Mouse (Mus musculus): ENCODE measurements around the gene Enpp5. TPM values are rescaled to one million over a fixed set of nuclear protein-coding genes. Genes with fewer than 3 reads are reported as not detected.

The Enpp5 gene
- total and polyA plus RNA-seq, 3 experiments, result not detected

DNA sequence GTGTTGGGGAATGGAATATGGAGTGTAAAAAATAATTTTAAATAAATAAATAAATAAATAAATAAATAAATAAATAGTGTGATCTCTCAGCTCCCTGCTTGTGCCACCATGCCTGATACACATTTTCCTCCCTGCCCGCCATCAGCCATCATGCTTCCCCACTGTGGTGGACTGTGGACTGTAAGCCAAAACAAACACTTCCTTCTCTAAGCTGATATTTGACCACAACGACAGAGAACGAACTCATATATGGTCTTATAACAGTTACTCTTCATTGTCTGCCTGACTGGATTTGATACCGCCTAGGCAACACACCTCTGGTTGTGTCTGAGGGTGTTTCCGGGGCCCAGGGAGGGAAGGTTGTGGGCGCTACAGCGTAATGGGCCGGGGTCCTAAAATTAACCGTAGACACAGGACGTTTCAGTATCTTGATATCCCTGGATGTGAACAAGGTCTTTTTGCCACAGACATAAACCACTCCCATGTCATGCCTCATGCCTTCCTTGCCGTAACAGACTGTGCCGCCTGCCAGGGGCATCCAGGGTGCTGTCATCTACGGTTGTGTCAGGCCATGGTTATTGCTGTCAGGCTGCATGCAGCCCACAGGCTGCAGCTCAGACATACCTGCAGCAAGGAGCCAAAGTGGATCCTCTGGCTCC lies 50.6 kb downstream of the Enpp5 start:
- Histone ChIP-seq H3K9me3 (replicated peaks; ENCODE audit: low read length) (peaks cover 5% of the 10 kb centered on the region), H3K4me2 (ENCODE audit: insufficient read depth, low read depth, poor library complexity, severe bottlenecking) (no peak overlapping the region), H3K79me2 (replicated peaks; ENCODE audit: control insufficient read depth, extremely low read depth, insufficient read depth, poor library complexity, severe bottlenecking) (no peaks in the 10 kb centered on the region), H3K9ac (ENCODE audit: insufficient read depth, low read depth) (no peak overlapping the region), H3K27me3 (replicated peaks) (peaks cover 63% of the 10 kb centered on the region), H3K4me3 (replicated peaks in 1 of 3; ENCODE audit: low read depth in 2 of 3, low read length in 2 of 3, poor library complexity in 1 of 3) (no peak overlapping the region), H3K36me3 (replicated peaks in 1 of 2; ENCODE audit: control insufficient read depth in 1 of 2, insufficient read depth in 1 of 2, low read length in 1 of 2) (no peaks in the 10 kb centered on the region), H3K4me1 (ENCODE audit: control insufficient read depth in 1 of 2, insufficient read depth in 2 of 2) (no peaks in the 10 kb centered on the region), H3K27ac (ENCODE audit: insufficient read depth, low read depth) (no peak overlapping the region)
- in situ Hi-C loops (cut with MboI; ENCODE audit: low pct_ligation_motif_present, low pct_unique_long_range_greater_than_20kb, low sequenced_read_pairs), result loop anchor here (10.0 kb wide), 1 partner anchor 54 kb away; the partner anchor contains the start of gene Enpp5
- dilution Hi-C loops (cut with MboI; ENCODE audit: extremely low pct_ligation_motif_present, extremely low pct_unique_long_range_greater_than_20kb, low sequenced_read_pairs), result no loop called here
- TF ChIP-seq TBP (conservative IDR thresholded peaks at IDR 0.05; ENCODE audit: low read depth, low read length) (no peak), KAT2A (IDR thresholded peaks at IDR 0.05; ENCODE audit: insufficient replicate concordance, low read length) (no peak), MAFK (IDR thresholded peaks at IDR 0.05; ENCODE audit: insufficient replicate concordance, low read length) (no peak), USF1 (IDR thresholded peaks at IDR 0.05; ENCODE audit: low read depth, low read length) (no peak)
- no peak for DNase-seq (ENCODE audit: extremely low read depth)

DNA sequence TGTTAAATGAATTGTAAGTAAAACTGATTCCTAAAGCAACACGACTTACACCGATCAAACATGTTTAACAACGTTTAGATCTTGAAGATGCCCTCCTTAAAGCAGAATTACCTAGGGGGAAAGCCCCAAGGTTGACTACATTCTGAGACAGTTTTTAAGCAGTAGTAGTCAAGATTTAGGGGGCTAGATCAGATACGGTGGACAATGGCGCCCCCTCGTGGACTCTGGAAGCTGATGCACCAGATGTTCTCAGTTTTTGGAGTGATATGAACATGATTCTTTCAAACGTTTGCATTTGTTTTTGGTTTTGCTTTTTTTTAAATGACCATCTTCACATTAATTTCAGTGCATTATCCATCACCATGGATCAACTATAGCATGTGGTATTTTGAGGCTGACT lies 51.8 kb downstream of the Enpp5 start:
- Histone ChIP-seq H3K79me2 (replicated peaks; ENCODE audit: control insufficient read depth, extremely low read depth, insufficient read depth, poor library complexity, severe bottlenecking) (no peaks in the 10 kb centered on the region), H3K36me3 (replicated peaks in 1 of 2; ENCODE audit: control insufficient read depth in 1 of 2, insufficient read depth in 1 of 2, low read length in 1 of 2) (no peaks in the 10 kb centered on the region), H3K4me1 (ENCODE audit: control insufficient read depth in 1 of 2, insufficient read depth in 2 of 2) (no peaks in the 10 kb centered on the region), H3K27ac (ENCODE audit: insufficient read depth, low read depth) (no peak overlapping the region), H3K9me3 (replicated peaks; ENCODE audit: low read length) (peaks cover 5% of the 10 kb centered on the region), H3K9ac (ENCODE audit: insufficient read depth, low read depth) (no peak overlapping the region), H3K4me3 (replicated peaks in 1 of 3; ENCODE audit: low read depth in 2 of 3, low read length in 2 of 3, poor library complexity in 1 of 3) (no peak overlapping the region), H3K27me3 (replicated peaks) (peaks cover 60% of the 10 kb centered on the region), H3K4me2 (ENCODE audit: insufficient read depth, low read depth, poor library complexity, severe bottlenecking) (no peak overlapping the region)
- TF ChIP-seq MEF2A (IDR thresholded peaks at IDR 0.05; ENCODE audit: borderline replicate concordance, low read depth, low read length) (no peak), MAZ (IDR thresholded peaks at IDR 0.05; ENCODE audit: low read depth, low read length) (no peak), MYC (IDR thresholded peaks at IDR 0.05; ENCODE audit: low read depth, low read length) (no peak), IRF4 (IDR thresholded peaks at IDR 0.05; ENCODE audit: low read depth, low read length) (no peak), MXI1 (IDR thresholded peaks at IDR 0.05; ENCODE audit: low read depth, low read length) (no peak), RAD21 (IDR thresholded peaks at IDR 0.05; ENCODE audit: low read depth, low read length) (peak; percentile 92), ZC3H11A (IDR thresholded peaks at IDR 0.05; ENCODE audit: low read depth, low read length) (peak; percentile 56), JUN (IDR thresholded peaks at IDR 0.05; ENCODE audit: insufficient read depth, low read depth, low read length) (no peak), UBTF (IDR thresholded peaks at IDR 0.05; ENCODE audit: low read depth, low read length) (no peak), CTCF (conservative IDR thresholded peaks at IDR 0.05 in 1 of 2, IDR thresholded peaks at IDR 0.05 in 1 of 2; ENCODE audit: low read depth in 2 of 2, low read length in 2 of 2) (peak; percentile 75 to 90), ETS1 (conservative IDR thresholded peaks at IDR 0.05; ENCODE audit: low read depth, low read length) (no peak), SIN3A (IDR thresholded peaks at IDR 0.05; ENCODE audit: low read length) (no peak), E2F4 (IDR thresholded peaks at IDR 0.05; ENCODE audit: insufficient replicate concordance, low read depth, low read length) (no peak), BHLHE40 (IDR thresholded peaks at IDR 0.05; ENCODE audit: low read depth, low read length) (no peak), TBP (conservative IDR thresholded peaks at IDR 0.05; ENCODE audit: low read depth, low read length) (no peak), USF2 (conservative IDR thresholded peaks at IDR 0.05; ENCODE audit: low read depth, low read length) (no peak), PAX5 (IDR thresholded peaks at IDR 0.05; ENCODE audit: low read length) (no peak), GABPA (IDR thresholded peaks at IDR 0.05; ENCODE audit: insufficient replicate concordance, low read depth, low read length) (no peak), POLR2A (IDR thresholded peaks at IDR 0.05; ENCODE audit: low read depth, low read length) (no peak), HCFC1 (IDR thresholded peaks at IDR 0.05; ENCODE audit: low read depth, low read length) (no peak), NRF1 (IDR thresholded peaks at IDR 0.05; ENCODE audit: low read depth, low read length) (no peak), NELFE (IDR thresholded peaks at IDR 0.05; ENCODE audit: low read depth, low read length) (no peak), MAFK (IDR thresholded peaks at IDR 0.05; ENCODE audit: insufficient replicate concordance, low read length) (no peak), MAX (IDR thresholded peaks at IDR 0.05; ENCODE audit: low read length) (no peak), SMC3 (IDR thresholded peaks at IDR 0.05; ENCODE audit: low read depth, low read length) (peak; percentile 87), RCOR1 (conservative IDR thresholded peaks at IDR 0.05; ENCODE audit: low read depth, low read length) (no peak), KAT2A (IDR thresholded peaks at IDR 0.05; ENCODE audit: insufficient replicate concordance, low read length) (no peak), CHD1 (IDR thresholded peaks at IDR 0.05; ENCODE audit: low read depth, low read length) (no peak), ZNF384 (IDR thresholded peaks at IDR 0.05; ENCODE audit: low read depth, low read length) (no peak), ELF1 (IDR thresholded peaks at IDR 0.05; ENCODE audit: low read depth, low read length) (no peak)
- in situ Hi-C loops (cut with MboI; ENCODE audit: low pct_ligation_motif_present, low pct_unique_long_range_greater_than_20kb, low sequenced_read_pairs) (no loop called here), dilution Hi-C loops (cut with MboI; ENCODE audit: extremely low pct_ligation_motif_present, extremely low pct_unique_long_range_greater_than_20kb, low sequenced_read_pairs) (no loop called here)
- peak; percentile 70 for DNase-seq (ENCODE audit: extremely low read depth)
